Mouse (Mus musculus): Measurements from ENCODE around the gene Ctsk. TPM values are rescaled to one million over a fixed set of nuclear protein-coding genes. Genes with fewer than 3 reads are reported as not detected.
"Not testable (repeated sequence)": the region's sequence is repeated elsewhere in the genome, so short reads cannot be mapped to it uniquely, and the experiment has no call there.

Ctsk gene
- total RNA-seq, 2 experiments from 2014 or later: 4.0 to 4.2 TPM

GRCm38 (mm10) chr3:95523662-95524061 is 24.6 kb downstream of the Ctsk start:
- DNase-seq (ENCODE audit: low spot score in 2 of 2): no peak

- DNase-seq (ENCODE audit: low spot score in 2 of 2): no peak
These were observed 25.6 kb downstream of the Ctsk start for GRCm38 (mm10) chr3:95524673-95525072.

- no peak for DNase-seq (ENCODE audit: low spot score in 2 of 2)
These were observed 27.1 kb downstream of the Ctsk start for GRCm38 (mm10) chr3:95526111-95526510.

- DNase-seq (ENCODE audit: low spot score in 2 of 2): no peak
These were observed 27.7 kb downstream of the Ctsk start, which contains the start of gene Ctss for GRCm38 (mm10) chr3:95526622-95527211. Gene Ctss, plus strand, starts transcription at chr3:95526786.

GRCm38 (mm10) chr3:95529814-95530213 is 30.8 kb downstream of the Ctsk start:
- no peak for DNase-seq (ENCODE audit: low spot score in 2 of 2)

- DNase-seq (ENCODE audit: low spot score in 2 of 2): no peak
These were observed 32.0 kb downstream of the Ctsk start for GRCm38 (mm10) chr3:95531025-95531424.

GRCm38 (mm10) chr3:95533364-95533763 is 34.3 kb downstream of the Ctsk start:
- no peak for DNase-seq (ENCODE audit: low spot score in 2 of 2)

- DNase-seq (ENCODE audit: low spot score in 2 of 2): no peak
These were observed 35.9 kb downstream of the Ctsk start for GRCm38 (mm10) chr3:95534927-95535326.

- DNase-seq (ENCODE audit: low spot score in 2 of 2): no peak
These were observed 39.9 kb downstream of the Ctsk start for GRCm38 (mm10) chr3:95538936-95539335.

- DNase-seq (ENCODE audit: low spot score in 2 of 2): no peak
These were observed 40.8 kb downstream of the Ctsk start for GRCm38 (mm10) chr3:95539837-95540236.

- not testable (repeated sequence) for DNase-seq (ENCODE audit: low spot score in 2 of 2)
These were observed 42.1 kb downstream of the Ctsk start for GRCm38 (mm10) chr3:95541186-95541585.

- DNase-seq (ENCODE audit: low spot score in 2 of 2): no peak
These were observed 43.1 kb downstream of the Ctsk start for GRCm38 (mm10) chr3:95542171-95542570.

- no peak for DNase-seq (ENCODE audit: low spot score in 2 of 2)
These were observed 43.9 kb downstream of the Ctsk start for GRCm38 (mm10) chr3:95542981-95543380.

GRCm38 (mm10) chr3:95550176-95550575 is 51.1 kb downstream of the Ctsk start:
- DNase-seq (ENCODE audit: low spot score in 2 of 2): no peak

GRCm38 (mm10) chr3:95553986-95554385 is 54.9 kb downstream of the Ctsk start:
- DNase-seq (ENCODE audit: low spot score in 2 of 2): no peak

Other genes with a start within 250 kb of the Ctsk start
- gene Bnipl, start 248.1 kb upstream of the Ctsk start, total RNA-seq (2021): under 1 TPM in 1 of 2 experiments, not detected in 1; 0.63 TPM
- 10 to 100 TPM; 17.0 to 19.7 TPM for gene Mindy1, start 217.9 kb upstream of the Ctsk start, total RNA-seq (2021)
- 10 to 100 TPM; 24.3 to 24.4 TPM for gene Prune1, start 217.2 kb upstream of the Ctsk start, total RNA-seq (2021)
- under 1 TPM; 0.59 to 0.91 TPM for gene Anxa9, start 192.1 kb upstream of the Ctsk start, total RNA-seq (2021)
- 10 to 100 TPM; 42.0 to 43.5 TPM for gene Cers2, start 184.5 kb upstream of the Ctsk start, total RNA-seq (2021)
- 10 to 100 TPM; 33.1 to 34.7 TPM for gene Setdb1, start 142.1 kb upstream of the Ctsk start, total RNA-seq (2021)
- gene 4930558C23Rik, start 96.4 kb upstream of the Ctsk start, total RNA-seq (2021): not detected
- gene Arnt, start 64.9 kb upstream of the Ctsk start, total RNA-seq (2021): 10 to 100 TPM; 31.1 to 34.7 TPM
- gene Ctss, start 27.5 kb downstream of the Ctsk start, total RNA-seq (2021): 10 to 100 TPM; 67.5 to 69.8 TPM
- not detected for gene Hormad1, start 60.4 kb downstream of the Ctsk start, total RNA-seq (2021)
- gene Golph3l, start 89.7 kb downstream of the Ctsk start, total RNA-seq (2021): 10 to 100 TPM; 18.6 to 20.4 TPM
- 100 to 1,000 TPM; 351 to 360 TPM for gene Ensa, start 125.7 kb downstream of the Ctsk start, total RNA-seq (2021)
- gene Mcl1, start 159.5 kb downstream of the Ctsk start, total RNA-seq (2021): 10 to 100 TPM; 59.7 to 64.1 TPM
- gene Adamtsl4, start 188.7 kb downstream of the Ctsk start, total RNA-seq (2021): 1 to 10 TPM; 4.4 to 8.2 TPM
- gene Ecm1, start 240.3 kb downstream of the Ctsk start, total RNA-seq (2021): 10 to 100 TPM; 11.2 to 14.2 TPM